Mouse (Mus musculus) stomach, embryonic 15.5 days (tissue): ENCODE results near the gene Amn. TPM values are rescaled to one million over a fixed set of nuclear protein-coding genes. Genes with fewer than 3 reads are reported as not detected.
A peak's percentile ranks its signal among the peaks of the same experiment; 100 is the strongest.

Experiments
- ATAC-seq: fragments of 200-750 bp; cut with Nextera tagmentation; 2 replicates; pipeline ENCODE4 v1.8.0; 2017; ENCODE audit warnings: low read depth, moderate number of reproducible peaks, moderate TSS enrichment; ENCODE audit not compliant: insufficient read depth, low FRiP score
- H3K27ac ChIP-seq: fragments of 300-500 bp; sonication (generic); 2 replicates; pipeline ENCODE4 v1.5.1; 2015; ENCODE audit warnings: mild to moderate bottlenecking, inconsistent platforms
- H3K27me3 ChIP-seq: fragments of 300-500 bp; sonication (generic); replicated peaks from 2 replicates; pipeline ENCODE4 v1.6.1; 2015; ENCODE audit warnings: inconsistent platforms
- H3K36me3 ChIP-seq: fragments of 300-500 bp; sonication (generic); 2 replicates; pipeline ENCODE4 v1.6.1; 2015; ENCODE audit warnings: inconsistent platforms
- H3K4me1 ChIP-seq: fragments of 300-500 bp; sonication (generic); 2 replicates; pipeline ENCODE4 v1.6.1; 2015; ENCODE audit warnings: inconsistent platforms
- H3K4me2 ChIP-seq: fragments of 300-500 bp; sonication (generic); 2 replicates; pipeline ENCODE4 v1.6.1; 2015; ENCODE audit warnings: mild to moderate bottlenecking, inconsistent platforms
- H3K4me3 ChIP-seq: fragments of 300-500 bp; sonication (generic); replicated peaks from 2 replicates; pipeline ENCODE4 v1.5.1; 2015; ENCODE audit warnings: inconsistent platforms
- H3K9ac ChIP-seq: fragments of 300-500 bp; sonication (generic); 2 replicates; pipeline ENCODE4 v1.6.1; 2015; ENCODE audit warnings: inconsistent platforms
- H3K9me3 ChIP-seq: fragments of 300-500 bp; sonication (generic); 2 replicates; pipeline ENCODE4 v1.6.1; 2016; ENCODE audit warnings: inconsistent platforms
- WGBS: fragments of 180-500 bp; shearing (Covaris S2); methylation state at CpG from one replicate; pipeline ENCODE4 v1.1.7; 2015; 5-methylcytosine and 5-hydroxymethylcytosine counted together
- polyA plus RNA-seq: library from polyadenylated mRNA; unstranded; fragments of >200 nt; fragmentation: Nextera tagmentation; extraction: Ambion mirVana; gene quantifications from 2 replicates; pipeline ENCODE4 v1.2.1, GENCODE M21; 2015

The Amn gene
- polyA plus RNA-seq, 1 experiment from 2014 or later: 21.1 TPM

DNA sequence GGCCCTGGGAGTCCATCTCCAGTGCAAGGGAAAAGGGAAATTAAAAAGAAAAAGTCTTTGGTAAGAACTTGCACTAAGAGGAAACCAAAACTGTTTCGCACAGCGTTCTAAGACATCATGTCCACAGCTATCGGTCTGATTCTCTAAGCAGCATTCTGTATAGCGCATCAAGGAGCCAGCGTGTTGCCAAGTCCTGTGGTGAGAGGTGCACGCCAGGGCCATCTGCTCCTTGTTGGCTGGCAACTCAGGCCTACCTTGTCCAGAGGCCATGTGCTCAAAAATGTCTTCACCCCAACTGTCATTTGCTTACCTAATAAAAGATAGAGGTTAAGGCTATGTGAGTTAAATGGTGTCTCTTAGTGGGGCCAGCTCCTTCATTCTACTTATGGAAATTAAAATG, 29.0 kb upstream of the Amn start:
- no peak overlapping the region for H3K9ac ChIP-seq
- no peak overlapping the region for H3K4me2 ChIP-seq
- H3K4me1 ChIP-seq: no peaks in the 10 kb centered on the region
- no peak for ATAC-seq
- H3K36me3 ChIP-seq: peaks cover 6% of the 10 kb centered on the region
- H3K9me3 ChIP-seq: no peaks in the 10 kb centered on the region
- H3K4me3 ChIP-seq: no peak overlapping the region
- 97% methylated on average over 6 of the region's 6 CpGs for WGBS
- no peaks in the 10 kb centered on the region for H3K27me3 ChIP-seq
- no peak overlapping the region for H3K27ac ChIP-seq

DNA sequence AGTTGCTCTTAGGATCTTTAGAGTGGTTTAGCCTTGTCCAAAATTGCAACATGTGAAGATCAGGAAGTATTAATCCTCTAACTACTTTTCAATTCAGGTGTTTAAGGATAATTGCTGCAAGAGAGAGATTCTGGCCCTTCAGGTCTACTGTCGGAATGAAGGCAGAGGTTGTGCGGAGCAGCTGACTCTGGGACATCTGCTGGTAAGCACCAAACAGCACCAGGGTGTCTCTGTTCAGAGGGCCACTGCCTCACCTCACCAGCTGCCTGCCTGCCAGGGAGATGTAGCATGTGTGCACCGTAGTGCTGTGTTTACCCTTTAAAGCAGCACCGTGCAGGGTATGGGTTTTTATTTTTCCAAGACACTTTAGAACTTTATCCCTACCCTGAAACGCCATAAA, 28.5 kb upstream of the Amn start:
- Histone ChIP-seq H3K9me3 (no peaks in the 10 kb centered on the region), H3K4me3 (no peak overlapping the region), H3K27me3 (no peaks in the 10 kb centered on the region), H3K4me2 (no peak overlapping the region), H3K9ac (no peak overlapping the region), H3K27ac (no peak overlapping the region), H3K36me3 (peaks cover 6% of the 10 kb centered on the region), H3K4me1 (no peaks in the 10 kb centered on the region)
- 93% methylated on average over 5 of the region's 5 CpGs for WGBS
- ATAC-seq: no peak

DNA sequence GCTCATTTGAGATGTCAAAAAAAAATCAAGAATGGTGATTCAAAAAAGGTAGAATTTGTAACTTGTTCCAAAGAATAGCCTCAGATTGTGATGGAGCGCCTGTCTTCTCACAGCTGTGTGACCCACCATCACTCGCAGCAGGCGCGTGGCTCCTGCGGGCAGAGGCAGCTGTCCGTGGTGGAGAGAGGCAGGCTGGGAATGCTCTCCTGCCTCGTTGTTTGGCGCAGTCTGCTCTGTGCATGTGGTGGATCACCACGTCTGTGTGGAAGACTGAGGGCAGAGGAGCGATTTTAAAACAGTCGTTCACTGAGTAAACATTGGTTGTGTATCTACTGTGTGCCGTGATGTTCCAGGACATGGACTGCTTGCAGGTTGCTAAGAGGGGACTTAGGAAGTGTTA, 27.2 kb upstream of the Amn start:
- no peaks in the 10 kb centered on the region for H3K27me3 ChIP-seq
- ATAC-seq: no peak
- no peak overlapping the region for H3K9ac ChIP-seq
- no peak overlapping the region for H3K27ac ChIP-seq
- WGBS: 81% methylated on average over 12 of the region's 12 CpGs
- H3K36me3 ChIP-seq: peaks cover 6% of the 10 kb centered on the region
- no peaks in the 10 kb centered on the region for H3K4me1 ChIP-seq
- H3K4me2 ChIP-seq: no peak overlapping the region
- H3K9me3 ChIP-seq: no peaks in the 10 kb centered on the region
- H3K4me3 ChIP-seq: no peak overlapping the region

DNA sequence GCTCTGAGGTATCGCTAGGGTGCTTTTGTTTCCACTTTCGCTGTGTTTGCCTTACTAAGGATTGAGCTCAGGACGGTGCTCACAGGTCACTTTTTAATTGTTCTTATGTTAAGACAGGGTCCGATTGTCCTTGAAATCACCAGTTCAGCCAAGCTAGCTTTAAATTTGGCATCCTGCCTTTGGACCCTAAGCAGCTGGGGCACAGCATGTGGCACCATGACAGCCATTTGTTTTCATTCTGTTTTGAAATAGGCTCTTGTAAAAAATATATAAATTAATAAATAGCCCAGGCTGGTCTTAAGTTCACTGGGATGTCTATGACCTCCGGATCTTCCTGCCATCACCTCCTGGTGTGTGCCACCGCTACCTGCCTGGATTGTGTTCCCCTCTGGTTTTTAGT, 25.8 kb upstream of the Amn start:
- no peak overlapping the region for H3K4me3 ChIP-seq
- WGBS: 80% methylated on average over 6 of the region's 6 CpGs
- peaks cover 6% of the 10 kb centered on the region for H3K36me3 ChIP-seq
- no peak overlapping the region for H3K9ac ChIP-seq
- no peak overlapping the region for H3K4me2 ChIP-seq
- H3K27ac ChIP-seq: no peak overlapping the region
- H3K9me3 ChIP-seq: no peaks in the 10 kb centered on the region
- H3K4me1 ChIP-seq: no peaks in the 10 kb centered on the region
- no peaks in the 10 kb centered on the region for H3K27me3 ChIP-seq
- ATAC-seq: no peak

DNA sequence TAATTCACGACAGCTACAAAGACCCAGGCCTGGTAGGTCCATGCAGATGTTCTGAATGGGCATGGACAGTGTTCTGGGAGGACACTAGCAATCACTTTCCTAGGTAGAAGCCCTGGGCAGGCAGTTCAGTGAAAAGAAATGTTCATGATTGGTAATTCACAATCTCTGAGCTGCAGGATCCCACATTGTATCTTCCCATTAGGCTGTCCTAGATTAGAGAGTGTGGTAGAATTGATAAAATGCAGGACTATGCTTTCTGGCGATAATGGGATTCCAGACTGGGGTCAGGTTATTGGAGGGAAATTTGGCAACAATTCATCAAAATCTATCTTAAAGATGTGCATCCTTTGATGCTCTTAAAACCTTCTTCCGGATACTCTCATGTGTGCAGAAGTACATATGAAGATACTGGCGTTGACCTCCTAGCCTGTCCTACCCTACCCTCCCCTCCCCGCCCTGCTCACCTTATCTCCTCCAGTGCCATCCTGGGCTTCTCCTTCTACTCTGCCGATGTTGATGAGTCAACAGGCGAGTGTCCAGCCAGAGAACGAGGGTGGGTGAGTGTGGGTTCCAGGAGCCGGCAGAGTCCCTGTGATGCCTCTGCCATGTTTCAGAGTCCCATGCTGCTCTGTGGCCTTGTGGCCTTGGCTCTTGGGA, 24.0 kb upstream of the Amn start:
- Histone ChIP-seq H3K9ac (no peak overlapping the region), H3K4me1 (no peaks in the 10 kb centered on the region), H3K9me3 (no peaks in the 10 kb centered on the region), H3K27me3 (no peaks in the 10 kb centered on the region), H3K36me3 (peaks cover 6% of the 10 kb centered on the region), H3K27ac (no peak overlapping the region), H3K4me2 (no peak overlapping the region), H3K4me3 (no peak overlapping the region)
- no peak; the same call in 1 of the 2 replicates for ATAC-seq
- WGBS: 87% methylated on average over 9 of the region's 9 CpGs

DNA sequence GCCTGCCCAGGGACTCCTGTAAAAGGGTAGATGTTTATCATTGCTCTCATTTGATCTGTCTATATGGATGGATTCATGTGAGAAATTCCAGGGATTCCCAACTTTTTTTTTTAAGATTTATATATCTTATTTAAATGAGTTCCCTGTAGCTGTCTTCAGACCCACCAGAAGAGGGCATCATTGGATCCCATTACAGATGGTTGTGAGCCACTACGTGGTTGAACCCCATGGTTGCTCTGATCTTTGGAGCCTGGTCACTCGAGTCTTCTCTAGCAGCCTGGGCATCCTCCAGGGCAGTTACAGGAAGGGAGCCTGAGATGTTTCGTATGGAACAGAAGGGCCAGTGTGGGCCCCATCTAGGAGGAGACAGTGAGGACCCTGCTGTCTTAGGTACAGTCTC, 21.8 kb upstream of the Amn start:
- H3K4me2 ChIP-seq: no peak overlapping the region
- ATAC-seq: no peak
- no peaks in the 10 kb centered on the region for H3K27me3 ChIP-seq

DNA sequence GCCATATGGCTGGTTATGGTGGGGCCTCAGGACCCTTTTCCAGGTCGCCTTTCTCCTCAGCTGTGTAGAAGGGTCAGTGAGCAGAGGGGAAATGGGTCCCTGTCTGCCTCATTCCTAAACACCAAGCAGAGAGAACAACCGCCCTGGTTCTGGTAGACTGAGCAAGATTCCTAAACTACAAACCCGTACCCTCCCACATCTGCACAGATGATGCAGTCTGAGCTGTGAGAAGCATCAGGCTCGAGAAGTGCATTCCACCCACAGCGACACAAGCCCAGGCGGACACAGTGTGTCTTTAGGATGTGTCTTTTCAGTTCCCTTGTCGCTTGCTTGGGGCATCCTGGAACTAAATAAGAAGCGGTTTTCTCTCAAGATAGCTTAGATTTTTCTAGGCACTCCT, 20.8 kb upstream of the Amn start:
- ATAC-seq: no peak
- Histone ChIP-seq H3K9me3 (no peaks in the 10 kb centered on the region), H3K4me3 (no peak overlapping the region), H3K36me3 (no peaks in the 10 kb centered on the region), H3K27ac (no peak overlapping the region), H3K9ac (no peak overlapping the region), H3K4me1 (no peaks in the 10 kb centered on the region), H3K4me2 (no peak overlapping the region), H3K27me3 (no peaks in the 10 kb centered on the region)
- 89% methylated on average over 8 of the region's 8 CpGs for WGBS

More for the DNA sequence above, 21.8 kb upstream of the Amn start:
- no peak overlapping the region for H3K27ac ChIP-seq
- no peak overlapping the region for H3K4me3 ChIP-seq
- H3K4me1 ChIP-seq: no peaks in the 10 kb centered on the region
- no peak overlapping the region for H3K9ac ChIP-seq
- 62% methylated on average over 3 of the region's 3 CpGs for WGBS
- H3K9me3 ChIP-seq: no peaks in the 10 kb centered on the region
- H3K36me3 ChIP-seq: no peaks in the 10 kb centered on the region

DNA sequence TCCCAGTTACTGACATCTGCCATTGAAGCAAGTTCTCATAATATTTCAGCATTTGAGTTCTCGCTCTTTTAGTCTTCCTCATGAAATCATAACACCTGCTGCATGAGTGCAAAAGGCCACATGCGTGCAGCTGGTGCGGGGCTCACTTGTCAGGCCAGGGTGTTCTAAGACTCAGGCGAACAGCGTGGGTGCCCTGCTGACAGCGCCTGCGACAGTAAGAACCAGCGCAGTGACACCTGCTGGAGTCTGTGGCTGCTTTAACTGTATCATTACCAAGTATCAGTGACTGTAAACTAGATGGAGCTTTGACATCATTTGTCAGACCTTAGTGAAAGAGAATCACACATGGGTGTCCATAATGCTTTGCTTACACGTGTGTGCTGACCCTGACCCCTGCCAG, 19.7 kb upstream of the Amn start:
- no peak for ATAC-seq
- Histone ChIP-seq H3K9ac (no peak overlapping the region), H3K27me3 (no peaks in the 10 kb centered on the region), H3K4me2 (no peak overlapping the region), H3K36me3 (no peaks in the 10 kb centered on the region), H3K4me1 (no peaks in the 10 kb centered on the region), H3K27ac (no peak overlapping the region), H3K9me3 (no peaks in the 10 kb centered on the region), H3K4me3 (no peak overlapping the region)
- WGBS: 62% methylated on average over 9 of the region's 9 CpGs

DNA sequence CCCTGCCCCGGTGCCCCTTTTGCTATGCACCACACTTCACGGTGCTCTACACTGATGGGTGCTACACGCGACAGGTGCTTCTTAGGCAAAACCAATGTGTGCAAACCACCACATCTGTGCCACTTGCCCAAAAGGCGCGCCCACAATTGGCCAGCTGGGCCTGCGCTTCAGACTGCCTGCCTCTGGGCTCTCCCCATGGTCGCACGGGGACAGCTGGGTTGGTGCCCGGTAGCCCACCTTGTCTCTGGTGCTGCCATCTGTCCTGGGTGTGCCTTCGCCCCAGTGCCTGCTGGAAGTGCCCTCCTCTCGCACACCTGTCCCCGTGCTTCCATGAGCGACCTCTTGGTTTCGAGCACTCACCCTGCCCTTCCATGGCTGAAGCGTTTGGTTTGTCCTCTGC, 7.2 kb upstream of the Amn start:
- no peak overlapping the region for H3K4me3 ChIP-seq
- no peaks in the 10 kb centered on the region for H3K9me3 ChIP-seq
- H3K27ac ChIP-seq: no peak overlapping the region
- no peak for ATAC-seq
- peaks cover 11% of the 10 kb centered on the region; the same call in 1 of the 2 replicates for H3K36me3 ChIP-seq
- no peaks in the 10 kb centered on the region for H3K4me1 ChIP-seq
- 94% methylated on average over 16 of the region's 16 CpGs for WGBS
- no peak overlapping the region for H3K4me2 ChIP-seq
- no peak overlapping the region for H3K9ac ChIP-seq
- H3K27me3 ChIP-seq: no peaks in the 10 kb centered on the region

DNA sequence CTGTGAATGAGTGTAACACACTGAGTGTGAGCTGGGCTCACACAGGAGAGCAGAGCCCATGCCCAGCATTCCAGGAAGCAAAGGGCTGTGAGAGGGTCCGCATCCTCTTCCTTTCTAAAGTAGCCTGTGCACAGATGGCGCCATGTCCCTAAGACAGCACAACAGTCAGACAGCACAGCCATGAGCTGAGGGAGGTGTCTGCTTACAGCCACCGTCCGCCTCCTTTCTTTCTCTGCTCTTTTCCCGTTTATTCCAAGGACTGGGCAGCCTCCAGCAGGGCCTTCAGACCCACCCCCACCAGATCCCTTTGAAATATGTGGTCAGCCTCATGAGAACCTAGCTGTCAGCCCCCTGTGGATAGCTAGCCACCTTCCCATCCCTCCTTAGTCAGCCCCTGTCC, 5.7 kb upstream of the Amn start:
- no peak overlapping the region for H3K27ac ChIP-seq
- H3K4me1 ChIP-seq: no peaks in the 10 kb centered on the region
- WGBS: 70% methylated on average over 5 of the region's 5 CpGs
- H3K4me3 ChIP-seq: no peak overlapping the region
- H3K36me3 ChIP-seq: peaks cover 11% of the 10 kb centered on the region; the same call in 1 of the 2 replicates
- no peaks in the 10 kb centered on the region for H3K9me3 ChIP-seq
- no peak for ATAC-seq
- no peak overlapping the region for H3K4me2 ChIP-seq
- no peak overlapping the region for H3K9ac ChIP-seq
- peaks cover 12% of the 10 kb centered on the region for H3K27me3 ChIP-seq

DNA sequence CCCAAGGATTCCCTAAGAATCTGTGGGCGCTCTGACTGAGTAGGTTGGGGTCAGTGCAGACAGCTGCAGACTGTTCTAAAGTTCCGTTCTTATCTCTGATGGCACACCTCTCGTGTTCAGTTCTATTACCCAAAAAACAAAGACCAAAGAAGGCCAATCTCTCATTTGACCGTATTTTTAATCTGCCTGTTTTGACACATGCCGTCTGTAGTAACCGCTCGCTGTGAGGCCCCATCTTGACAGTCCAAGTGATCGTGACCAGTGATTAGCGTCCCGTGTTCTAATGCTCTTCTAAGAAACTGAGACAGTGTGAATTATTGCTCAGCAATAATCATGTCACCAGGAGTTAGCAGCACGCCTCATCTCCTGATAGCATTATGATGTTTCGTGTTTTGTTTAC, 4.3 kb upstream of the Amn start:
- H3K36me3 ChIP-seq: 0 out of 2 replicates have a peak, but pooled peaks cover 3% of the 10 kb centered on the region
- H3K4me2 ChIP-seq: no peak overlapping the region
- H3K27me3 ChIP-seq: peaks cover 26% of the 10 kb centered on the region
- WGBS: 83% methylated on average over 12 of the region's 12 CpGs
- H3K9me3 ChIP-seq: no peaks in the 10 kb centered on the region
- H3K4me1 ChIP-seq: peaks cover 10% of the 10 kb centered on the region; the same call in 1 of the 2 replicates
- H3K9ac ChIP-seq: no peak overlapping the region
- no peak overlapping the region for H3K4me3 ChIP-seq
- no peak overlapping the region for H3K27ac ChIP-seq
- ATAC-seq: no peak

DNA sequence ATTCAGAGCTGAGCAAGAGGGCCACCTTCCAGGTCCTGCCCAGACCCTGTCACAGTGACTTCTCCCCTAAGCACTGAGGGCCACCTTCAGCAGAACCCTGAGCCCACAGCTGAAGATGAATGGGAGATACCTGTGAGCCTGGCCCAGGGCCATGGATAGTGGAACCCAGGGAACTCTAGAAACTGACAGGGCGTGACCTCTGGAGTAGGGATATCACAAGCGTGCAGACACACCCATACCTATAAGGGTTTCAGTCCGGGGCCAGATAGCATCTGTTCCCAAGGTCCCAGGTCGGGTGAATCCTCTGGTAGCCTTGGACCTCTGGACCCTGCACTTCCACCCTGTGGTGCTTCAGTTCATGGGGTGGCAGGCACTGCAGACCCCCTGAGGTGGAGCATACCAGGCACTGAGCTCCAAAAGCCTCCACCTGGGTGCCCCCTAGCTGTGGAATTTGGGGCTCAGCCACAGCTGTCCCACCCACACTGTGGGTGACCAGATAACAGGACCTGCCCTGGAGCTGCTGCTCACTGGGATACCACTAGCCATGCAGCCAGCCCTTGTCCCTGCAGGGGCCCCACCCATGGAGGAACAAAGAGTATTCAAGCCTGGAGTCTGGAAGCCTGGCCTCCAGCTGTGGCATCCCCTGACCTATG, 3.1 kb upstream of the Amn start:
- Histone ChIP-seq H3K27me3 (peaks cover 37% of the 10 kb centered on the region), H3K4me1 (peaks cover 14% of the 10 kb centered on the region; the same call in 1 of the 2 replicates), H3K9me3 (no peaks in the 10 kb centered on the region), H3K4me3 (no peak overlapping the region), H3K9ac (no peak overlapping the region), H3K27ac (no peak overlapping the region), H3K4me2 (no peak overlapping the region), H3K36me3 (0 out of 2 replicates have a peak, but pooled peaks cover 2% of the 10 kb centered on the region)
- peak; percentile 34; the same call in 1 of the 2 replicates for ATAC-seq
- WGBS: 58% methylated on average over 4 of the region's 4 CpGs
